Mouse (Mus musculus) colon, adult 2 months (tissue): ENCODE data around the gene Nif3l1. TPM values are rescaled to one million over a fixed set of nuclear protein-coding genes. Genes with fewer than 3 reads are reported as not detected.

Source experiments
- polyA plus RNA-seq: library from polyadenylated mRNA; depleted of rRNA; stranded (reverse); fragments of >200 nt; gene quantifications from 2 replicates; pipeline ENCODE4 v1.2.3, GENCODE M21; 2012; rRNA removed

The Nif3l1 gene
- polyA plus RNA-seq: 11.3 and 14.0 TPM in 2 replicates

GRCm38 (mm10) chr1:58445143-58445722, at the start of gene Nif3l1, which contains the start of gene Ppil3:
Nif3l1 (plus strand) TSS chr1:58445151.
Ppil3 (minus strand) TSS chr1:58445486.

GRCm38 (mm10) chr1:58423371-58424248, 21.3 kb upstream of the Nif3l1 start, which contains the start of gene Clk1:
Clk1 (minus strand) TSS chr1:58424066.

GRCm38 (mm10) chr1:58504577-58505254, 59.8 kb downstream of the Nif3l1 start, which contains the start of gene Orc2:
Orc2 (minus strand) TSS chr1:58505109.

Other genes starting within 250 kb of the Nif3l1 start
- not detected in 2 replicates for gene Aox4, start 234.8 kb upstream of the Nif3l1 start, polyA plus RNA-seq
- gene Aox2, start 166.8 kb upstream of the Nif3l1 start, polyA plus RNA-seq: 0.03 TPM in 1 of 2 replicates, not detected in the other
- gene Bzw1, start 52.3 kb upstream of the Nif3l1 start, polyA plus RNA-seq: 14.2 and 18.8 TPM in 2 replicates
- gene Clk1, start 21.1 kb upstream of the Nif3l1 start, polyA plus RNA-seq: 20.4 and 24.4 TPM in 2 replicates
- 6.5 and 9.0 TPM in 2 replicates for gene Ppil3, start 335 bp downstream of the Nif3l1 start, polyA plus RNA-seq
- gene Orc2, start 60.0 kb downstream of the Nif3l1 start, polyA plus RNA-seq: 9.3 and 9.4 TPM in 2 replicates
- 0.49 and 0.59 TPM in 2 replicates for gene Fam126b, start 141.2 kb downstream of the Nif3l1 start, polyA plus RNA-seq
- gene Ndufb3, start 141.2 kb downstream of the Nif3l1 start, polyA plus RNA-seq: 22.3 and 23.0 TPM in 2 replicates